Mouse (Mus musculus) embryonic stem cell, embryonic (primary cell): Measurements from ENCODE around the gene Ly9.

Source experiments
- CTCF ChIA-PET, 4 experiments: fragments of 300-600 bp in 2 of 4; fragments of 350-600 bp in 2 of 4; sonication (Branson Sonifier 250); formaldehyde crosslinking; loops; one replicate each; lab custom pipeline; 2022; ENCODE audit warnings: inconsistent platforms in 2 of 4; lab: Charles Lee
- POLR2A ChIA-PET, 4 experiments: fragments of 300-600 bp in 2 of 4; fragments of 350-600 bp in 2 of 4; sonication (Branson Sonifier 250); formaldehyde crosslinking; loops; one replicate each; lab custom pipeline; 2022; ENCODE audit warnings: antibody characterized with exemption in 4 of 4, inconsistent platforms in 1 of 4; lab: Charles Lee

The Ly9 gene

GRCm38 (mm10) chr1:171556366-171556765 is 50.8 kb downstream of the Ly9 start:
- ChIA-PET CTCF (interaction anchor here in 3 of 4 experiments (1.0 to 10.7 kb wide), 4 partner anchors 8 to 23 kb away, joined by 3 to 101 read pairs (median 14); no protein-coding TSS in a partner anchor), POLR2A (interaction anchor here in 2 of 4 experiments (0.9 to 4.5 kb wide), 2 partner anchors 54 kb away, joined by 4 to 13 read pairs; no protein-coding TSS in a partner anchor)

GRCm38 (mm10) chr1:171553359-171554341 is 53.6 kb downstream of the Ly9 start:
- ChIA-PET POLR2A (interaction anchor here in 3 of 4 experiments (0.6 to 4.5 kb wide), 6 partner anchors 8 to 212 kb away, joined by 3 to 13 read pairs (median 5); no protein-coding TSS in a partner anchor), CTCF (interaction anchor here in 3 of 4 experiments (0.6 to 10.7 kb wide), 8 partner anchors 9 to 694 kb away, joined by 3 to 101 read pairs (median 5); no protein-coding TSS in a partner anchor)

GRCm38 (mm10) chr1:171552230-171552629 is 55.0 kb downstream of the Ly9 start:
- ChIA-PET POLR2A (interaction anchor here in 1 of 4 experiments (1.1 to 4.5 kb wide), 3 partner anchors 9 to 50 kb away, joined by 4 to 13 read pairs (median 5); no protein-coding TSS in a partner anchor), CTCF (interaction anchor here in 2 of 4 experiments (0.7 to 10.7 kb wide), 6 partner anchors 10 to 59 kb away, joined by 3 to 101 read pairs (median 6); no protein-coding TSS in a partner anchor)

GRCm38 (mm10) chr1:171551326-171551725 is 55.9 kb downstream of the Ly9 start:
- CTCF ChIA-PET = interaction anchor here in 2 of 4 experiments (0.7 to 10.7 kb wide), 5 partner anchors 13 to 17 kb away, joined by 3 to 101 read pairs (median 4); partner anchors contain the start of gene Itln1 (in 1 of the 2)

GRCm38 (mm10) chr1:171540694-171541093 is 66.5 kb downstream of the Ly9 start:
- ChIA-PET CTCF (interaction anchor here in 2 of 4 experiments (0.8 to 5.4 kb wide), 5 partner anchors 24 to 28 kb away, joined by 3 to 42 read pairs (median 6); no protein-coding TSS in a partner anchor), POLR2A (interaction anchor here in 1 of 4 experiments (0.6 kb wide), 1 partner anchor 241 kb away, joined by 3 read pairs; no protein-coding TSS in a partner anchor)

More at GRCm38 (mm10) chr1:171551326-171551725, 55.9 kb downstream of the Ly9 start:
- POLR2A ChIA-PET = interaction anchor here in 1 of 4 experiments (1.3 kb wide), 1 partner anchor 9 kb away, joined by 5 read pairs; no protein-coding TSS in a partner anchor
